Mouse (Mus musculus): ENCODE measurements around the gene Dctn2. TPM values are rescaled to one million over a fixed set of nuclear protein-coding genes. Genes with fewer than 3 reads are reported as not detected.

The Dctn2 gene
- total and polyA plus RNA-seq, 3 experiments, result 66.3 to 91.9 (median 79.1) TPM

DNA sequence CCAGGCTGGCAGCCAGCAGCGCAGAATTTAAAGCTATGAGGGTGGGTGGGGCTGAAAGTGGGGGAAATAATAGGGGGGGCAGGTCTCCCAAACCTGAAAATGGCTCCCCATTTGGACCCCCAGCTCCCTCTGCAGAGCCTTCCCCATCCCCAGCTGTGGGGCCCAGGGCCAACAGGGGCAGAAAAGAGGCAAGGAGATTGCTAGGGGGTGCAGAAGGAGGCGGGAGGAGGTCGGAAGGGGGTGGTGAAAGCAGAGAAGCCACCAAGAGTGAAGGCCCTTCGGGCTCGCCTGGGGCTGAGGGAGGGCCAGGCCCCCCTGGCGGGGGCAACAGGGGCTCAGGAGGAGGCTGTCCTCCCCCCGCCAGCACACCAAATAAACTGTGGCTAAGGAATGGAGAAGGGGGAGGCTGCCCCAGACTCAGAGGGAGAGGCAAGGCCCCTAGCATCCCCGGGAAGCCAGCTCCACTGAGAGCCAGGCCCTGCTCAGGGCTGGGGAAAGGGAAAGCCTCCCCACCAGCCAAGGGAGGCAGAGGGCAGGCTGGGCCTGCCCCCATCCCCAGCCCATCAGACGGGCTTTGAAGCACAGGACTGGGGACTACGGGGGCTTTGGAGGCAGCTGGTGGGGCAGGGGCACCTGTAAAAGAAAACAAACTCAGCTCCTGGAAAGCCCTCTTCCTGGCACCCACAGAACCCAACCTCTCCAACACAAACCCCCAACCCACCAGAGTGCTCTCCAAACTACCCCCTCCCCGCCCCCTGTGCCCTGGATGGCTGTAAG lies 18.7 kb downstream of the Dctn2 start:
- peaks cover 15 to 23% of the 10 kb centered on the region in 2 experiments for H3K4me1 ChIP-seq (ENCODE audit: control insufficient read depth in 1 of 2, insufficient read depth in 2 of 2)
- dilution Hi-C loops (cut with MboI; ENCODE audit: extremely low pct_ligation_motif_present, extremely low pct_unique_long_range_greater_than_20kb, low sequenced_read_pairs) (no loop called here), in situ Hi-C loops (cut with MboI; ENCODE audit: low pct_ligation_motif_present, low pct_unique_long_range_greater_than_20kb, low sequenced_read_pairs) (no loop called here)
- no peaks in the 10 kb centered on the region for H3K9me3 ChIP-seq (replicated peaks; ENCODE audit: low read length)
- H3K27me3 ChIP-seq (replicated peaks), result no peaks in the 10 kb centered on the region
- no peak for TF ChIP-seq SIN3A (IDR thresholded peaks at IDR 0.05; ENCODE audit: low read length)
- TF ChIP-seq CHD2 (IDR thresholded peaks at IDR 0.05; ENCODE audit: low read length), result no peak
- TF ChIP-seq MXI1 (IDR thresholded peaks at IDR 0.05; ENCODE audit: low read depth, low read length), result no peak
- TF ChIP-seq MAX (IDR thresholded peaks at IDR 0.05; ENCODE audit: low read length), result no peak
- no peak for TF ChIP-seq GABPA (IDR thresholded peaks at IDR 0.05; ENCODE audit: insufficient replicate concordance, low read depth, low read length)
- no peak for TF ChIP-seq RCOR1 (conservative IDR thresholded peaks at IDR 0.05; ENCODE audit: low read depth, low read length)
- TF ChIP-seq MEF2A (IDR thresholded peaks at IDR 0.05; ENCODE audit: borderline replicate concordance, low read depth, low read length), result no peak
- no peak for TF ChIP-seq CHD1 (IDR thresholded peaks at IDR 0.05; ENCODE audit: low read depth, low read length)
- no peak for TF ChIP-seq ZC3H11A (IDR thresholded peaks at IDR 0.05; ENCODE audit: low read depth, low read length)
- TF ChIP-seq MAZ (IDR thresholded peaks at IDR 0.05; ENCODE audit: low read depth, low read length), result no peak
- no peak for TF ChIP-seq POLR2AphosphoS2 (IDR thresholded peaks at IDR 0.05; ENCODE audit: low read depth, low read length)
- H3K36me3 ChIP-seq (replicated peaks in 1 of 2; ENCODE audit: control insufficient read depth in 1 of 2, insufficient read depth in 1 of 2, low read length in 1 of 2), result peaks cover 66 to 77% of the 10 kb centered on the region in 2 experiments
- no peak overlapping the region for H3K27ac ChIP-seq (ENCODE audit: insufficient read depth, low read depth)
- peaks cover 16% of the 10 kb centered on the region for H3K79me2 ChIP-seq (replicated peaks; ENCODE audit: control insufficient read depth, extremely low read depth, insufficient read depth, poor library complexity, severe bottlenecking)
- no peak overlapping the region for H3K4me3 ChIP-seq (replicated peaks in 1 of 3; ENCODE audit: low read depth in 2 of 3, low read length in 2 of 3, poor library complexity in 1 of 3)
- DNase-seq (ENCODE audit: extremely low read depth), result no peak
- H3K9ac ChIP-seq (ENCODE audit: insufficient read depth, low read depth), result no peak overlapping the region
- no peak overlapping the region for H3K4me2 ChIP-seq (ENCODE audit: insufficient read depth, low read depth, poor library complexity, severe bottlenecking)

GRCm38 (mm10) chr10:127285644-127286043 lies 19.5 kb downstream of the Dctn2 start:
- TF ChIP-seq RAD21 (IDR thresholded peaks at IDR 0.05; ENCODE audit: low read depth, low read length), result no peak
- TF ChIP-seq ZNF384 (IDR thresholded peaks at IDR 0.05; ENCODE audit: low read depth, low read length), result no peak
- no peak overlapping the region for H3K4me2 ChIP-seq (ENCODE audit: insufficient read depth, low read depth, poor library complexity, severe bottlenecking)
- no peak overlapping the region for H3K4me3 ChIP-seq (replicated peaks in 1 of 3; ENCODE audit: low read depth in 2 of 3, low read length in 2 of 3, poor library complexity in 1 of 3)
- H3K79me2 ChIP-seq (replicated peaks; ENCODE audit: control insufficient read depth, extremely low read depth, insufficient read depth, poor library complexity, severe bottlenecking), result peaks cover 16% of the 10 kb centered on the region
- no peaks in the 10 kb centered on the region for H3K9me3 ChIP-seq (replicated peaks; ENCODE audit: low read length)
- H3K9ac ChIP-seq (ENCODE audit: insufficient read depth, low read depth), result no peak overlapping the region
- in situ Hi-C loops (cut with MboI; ENCODE audit: low pct_ligation_motif_present, low pct_unique_long_range_greater_than_20kb, low sequenced_read_pairs), result no loop called here
- dilution Hi-C loops (cut with MboI; ENCODE audit: extremely low pct_ligation_motif_present, extremely low pct_unique_long_range_greater_than_20kb, low sequenced_read_pairs), result no loop called here
- DNase-seq (ENCODE audit: extremely low read depth), result no peak
- H3K27ac ChIP-seq (ENCODE audit: insufficient read depth, low read depth), result no peak overlapping the region
- peaks cover 64 to 70% of the 10 kb centered on the region in 2 experiments for H3K36me3 ChIP-seq (replicated peaks in 1 of 2; ENCODE audit: control insufficient read depth in 1 of 2, insufficient read depth in 1 of 2, low read length in 1 of 2)
- H3K27me3 ChIP-seq (replicated peaks), result no peaks in the 10 kb centered on the region
- H3K4me1 ChIP-seq (ENCODE audit: control insufficient read depth in 1 of 2, insufficient read depth in 2 of 2), result peaks cover 16 to 24% of the 10 kb centered on the region in 2 experiments
